Mouse (Mus musculus) kidney, embryonic 16.5 days (tissue): ENCODE data around the gene Lrrc75a. TPM values are rescaled to one million over a fixed set of nuclear protein-coding genes. Genes with fewer than 3 reads are reported as not detected.

ENCODE experiments used
- ATAC-seq: fragments of 200-750 bp; cut with Nextera tagmentation; 2 replicates; pipeline ENCODE4 v1.8.0; 2017; ENCODE audit warnings: moderate TSS enrichment; ENCODE audit not compliant: low FRiP score, low TSS enrichment
- H3K27ac ChIP-seq: fragments of 300-500 bp; sonication (generic); 2 replicates; pipeline ENCODE4 v1.5.1; 2014; ENCODE audit warnings: low read length
- H3K27me3 ChIP-seq: fragments of 300-500 bp; sonication (generic); 2 replicates; pipeline ENCODE4 v1.6.1; 2014; ENCODE audit warnings: low read length, control low read depth, mixed read lengths; ENCODE audit not compliant: insufficient read depth
- H3K36me3 ChIP-seq: fragments of 300-500 bp; sonication (generic); 2 replicates; pipeline ENCODE4 v1.6.1; 2014; ENCODE audit warnings: low read length, control low read depth, mixed read lengths; ENCODE audit not compliant: insufficient read depth
- H3K4me1 ChIP-seq: fragments of 300-500 bp; sonication (generic); 2 replicates; pipeline ENCODE4 v1.6.1; 2014; ENCODE audit warnings: low read length, control low read depth, mixed read lengths; ENCODE audit not compliant: insufficient read depth
- H3K4me2 ChIP-seq: fragments of 300-500 bp; sonication (generic); replicated peaks from 2 replicates; pipeline ENCODE4 v1.6.1; 2014; ENCODE audit warnings: low read depth, low read length
- H3K4me3 ChIP-seq: fragments of 300-500 bp; sonication (generic); 2 replicates; pipeline ENCODE4 v1.5.1; 2014; ENCODE audit warnings: mild to moderate bottlenecking, low read length
- H3K9ac ChIP-seq: fragments of 300-500 bp; sonication (generic); replicated peaks from 2 replicates; pipeline ENCODE4 v1.6.1; 2014; ENCODE audit warnings: low read length
- H3K9me3 ChIP-seq: fragments of 300-500 bp; sonication (generic); 2 replicates; pipeline ENCODE4 v1.6.1; 2016; ENCODE audit warnings: low read length, control low read depth
- WGBS: fragments of 180-500 bp; shearing (Covaris S2); extraction: QIAGEN DNeasy Blood & Tissue Kit; methylation state at CpG from one replicate; pipeline ENCODE4 v1.1.7; 2014; 5-methylcytosine and 5-hydroxymethylcytosine counted together
- polyA plus RNA-seq: library from polyadenylated mRNA; unstranded; fragments of >200 nt; fragmentation: Nextera tagmentation; extraction: Ambion mirVana; gene quantifications from 2 replicates; pipeline ENCODE4 v1.2.1, GENCODE M21; 2015

Gene Lrrc75a
- polyA plus RNA-seq, 1 experiment from 2014 or later = 15.6 TPM

DNA sequence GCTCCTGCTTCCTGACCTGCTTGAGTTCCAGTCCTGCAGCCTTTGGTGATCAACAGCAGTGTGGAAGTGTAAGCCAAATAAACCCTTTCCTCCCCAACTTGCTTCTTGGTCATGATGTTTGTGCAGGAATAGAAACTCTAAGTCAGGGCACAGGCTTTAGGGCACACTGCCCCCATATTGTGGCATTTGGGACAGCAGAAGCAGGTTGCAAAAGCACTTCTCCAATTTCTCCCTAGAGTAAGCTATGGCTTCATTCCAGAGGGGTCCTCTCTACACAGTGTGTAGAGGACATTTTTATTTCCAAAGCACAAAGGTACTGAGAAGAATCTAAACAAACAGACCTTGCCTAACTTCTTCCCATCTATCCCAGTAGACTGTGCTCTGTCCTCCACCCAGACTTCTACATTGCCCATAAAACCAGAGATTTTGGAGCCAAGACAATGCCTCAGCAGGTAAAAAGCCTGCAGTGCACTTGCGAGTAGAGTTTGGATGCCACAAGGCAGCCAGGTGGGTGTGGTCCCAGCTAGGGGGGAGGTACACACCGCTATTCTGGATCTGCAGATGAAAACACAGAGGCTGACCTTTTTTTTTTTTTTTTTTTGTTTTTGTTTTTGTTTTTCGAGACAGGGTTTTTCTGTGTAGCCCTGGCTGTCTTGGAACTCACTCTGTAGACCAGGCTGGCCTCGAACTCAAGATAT, 26.6 kb downstream of the Lrrc75a start:
- Histone ChIP-seq H3K9me3 (no peaks in the 10 kb centered on the region), H3K9ac (no peak overlapping the region), H3K4me3 (no peak overlapping the region), H3K27me3 (no peaks in the 10 kb centered on the region), H3K36me3 (peaks cover 13% of the 10 kb centered on the region; the same call in 1 of the 2 replicates), H3K4me2 (no peak overlapping the region), H3K4me1 (peaks cover 19% of the 10 kb centered on the region), H3K27ac (no peak overlapping the region)
- no peak for ATAC-seq
- 80% methylated on average over 4 of the region's 4 CpGs for WGBS

DNA sequence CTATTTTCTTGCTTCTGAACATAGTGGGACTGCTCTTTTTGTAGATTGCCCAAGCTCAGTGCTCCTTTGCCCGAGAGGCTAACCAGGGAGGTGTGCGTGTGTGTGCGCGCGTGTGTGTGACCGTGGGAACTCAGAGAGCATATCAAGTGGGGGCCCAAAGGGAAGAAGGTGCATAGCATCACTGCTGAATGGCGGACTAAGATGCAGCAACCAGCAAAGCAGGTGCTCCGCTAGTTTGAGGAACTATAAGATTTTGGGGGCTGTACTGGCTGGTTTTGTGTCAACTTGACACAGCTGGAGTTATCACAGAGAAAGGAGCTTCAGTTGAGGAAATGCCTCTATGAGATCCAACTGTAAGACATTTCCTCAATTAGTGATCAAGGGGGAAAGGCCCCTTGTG, 27.2 kb downstream of the Lrrc75a start:
- ATAC-seq = no peak
- H3K4me3 ChIP-seq = no peak overlapping the region
- no peaks in the 10 kb centered on the region for H3K27me3 ChIP-seq
- no peaks in the 10 kb centered on the region for H3K9me3 ChIP-seq
- peaks cover 14% of the 10 kb centered on the region; the same call in 1 of the 2 replicates for H3K36me3 ChIP-seq
- H3K4me1 ChIP-seq = peaks cover 19% of the 10 kb centered on the region
- H3K4me2 ChIP-seq = no peak overlapping the region
- 93% methylated on average over 8 of the region's 8 CpGs for WGBS
- H3K27ac ChIP-seq = no peak overlapping the region
- H3K9ac ChIP-seq = no peak overlapping the region

DNA sequence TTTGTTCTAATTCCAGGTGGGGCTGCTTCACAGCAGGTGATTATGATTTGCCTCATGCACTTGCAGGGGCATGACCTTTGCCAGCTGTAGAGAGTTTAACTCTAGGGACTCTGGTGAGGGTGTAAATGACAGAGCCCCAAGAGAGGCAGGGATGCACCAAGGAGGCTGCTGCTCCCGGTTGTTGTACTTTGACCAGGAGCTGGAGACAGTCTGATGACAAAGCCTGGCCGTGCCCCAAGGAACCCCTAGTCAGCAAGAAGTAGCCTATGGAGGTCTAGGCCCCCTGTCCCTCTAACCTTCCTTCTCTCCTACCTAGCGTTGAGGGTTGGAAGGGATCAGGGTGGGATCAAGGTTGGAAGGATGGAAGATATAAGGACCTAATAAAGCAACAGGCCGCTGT, 32.9 kb downstream of the Lrrc75a start:
- H3K27ac ChIP-seq = no peak overlapping the region
- no peak overlapping the region for H3K4me2 ChIP-seq
- no peak overlapping the region for H3K9ac ChIP-seq
- H3K27me3 ChIP-seq = no peaks in the 10 kb centered on the region
- no peaks in the 10 kb centered on the region for H3K9me3 ChIP-seq
- WGBS = 87% methylated on average over 4 of the region's 4 CpGs
- peaks cover 15% of the 10 kb centered on the region; the same call in 1 of the 2 replicates for H3K36me3 ChIP-seq
- no peak for ATAC-seq
- H3K4me3 ChIP-seq = no peak overlapping the region
- H3K4me1 ChIP-seq = peaks cover 12% of the 10 kb centered on the region

DNA sequence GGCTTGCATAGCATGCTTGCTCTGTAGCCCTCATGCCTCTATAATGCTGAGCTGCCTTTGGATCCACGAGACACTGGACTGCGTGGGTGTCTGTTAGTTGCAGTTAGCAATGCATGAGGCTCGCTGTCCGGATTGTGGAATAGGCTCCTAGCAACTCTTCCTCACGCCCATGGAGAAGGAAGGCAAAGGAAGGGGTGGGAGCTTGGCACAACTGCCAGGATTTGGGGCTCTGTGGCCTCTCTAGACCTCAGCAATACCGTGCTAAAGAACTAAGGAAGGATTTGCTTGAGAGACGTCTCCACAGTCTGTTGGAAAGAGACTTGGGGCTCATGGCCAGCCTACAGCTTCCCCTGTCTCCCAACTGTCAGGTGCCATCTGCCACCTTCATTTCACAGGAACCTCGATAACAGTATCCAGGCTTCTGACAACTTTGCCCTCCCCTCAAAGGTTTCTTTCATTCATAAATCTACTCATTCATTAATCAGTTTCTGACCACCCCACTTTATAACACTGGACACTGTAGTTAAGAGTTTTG, 33.4 kb downstream of the Lrrc75a start:
- H3K27me3 ChIP-seq = no peaks in the 10 kb centered on the region
- 79% methylated on average over 8 of the region's 8 CpGs for WGBS
- no peak overlapping the region for H3K4me2 ChIP-seq
- H3K27ac ChIP-seq = peak overlapping the region; percentile 61; the same call in 1 of the 2 replicates
- peaks cover 12% of the 10 kb centered on the region for H3K4me1 ChIP-seq
- no peak for ATAC-seq
- H3K9me3 ChIP-seq = no peaks in the 10 kb centered on the region
- peaks cover 20% of the 10 kb centered on the region for H3K36me3 ChIP-seq
- 0 out of 2 replicates have a peak overlapping the region, but pooled peaks have one; percentile 61 for H3K9ac ChIP-seq
- no peak overlapping the region for H3K4me3 ChIP-seq

DNA sequence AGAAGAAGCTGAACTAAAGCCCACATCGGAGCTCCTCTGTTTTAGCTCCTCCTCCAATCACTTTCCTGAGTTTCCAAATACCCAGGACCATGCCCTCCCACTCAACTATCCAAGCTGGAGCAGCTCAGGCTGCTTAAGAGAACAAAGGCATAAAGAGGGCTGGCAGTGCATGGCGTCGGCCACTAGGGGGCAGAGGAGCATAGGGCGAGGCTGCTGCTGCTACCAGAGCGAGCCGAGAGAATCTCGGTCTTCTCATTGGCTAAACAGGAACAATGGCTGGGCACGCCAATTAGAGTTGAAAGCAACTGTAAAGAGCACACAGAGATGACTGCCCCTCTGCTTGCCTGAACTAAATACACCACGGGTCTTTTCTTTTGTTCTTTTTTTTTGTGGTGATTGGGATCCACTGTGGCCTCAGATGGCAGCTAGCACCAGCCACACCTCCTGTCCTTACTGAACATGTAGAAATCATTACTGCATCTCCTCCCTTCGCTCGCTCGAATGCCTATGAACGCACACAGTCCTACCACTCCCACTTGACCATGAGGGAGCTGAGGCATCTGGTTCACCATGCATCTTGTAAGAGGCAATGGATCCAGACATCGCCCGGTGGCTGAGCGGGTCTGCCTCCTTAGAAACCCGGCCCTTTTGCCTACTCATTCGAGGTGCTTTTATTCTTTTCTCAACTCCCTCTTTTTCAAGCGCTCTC, 34.5 kb downstream of the Lrrc75a start:
- H3K27ac ChIP-seq = peak overlapping the region; percentile 61
- peaks cover 12% of the 10 kb centered on the region for H3K4me1 ChIP-seq
- no peaks in the 10 kb centered on the region for H3K27me3 ChIP-seq
- no peaks in the 10 kb centered on the region for H3K9me3 ChIP-seq
- ATAC-seq = peak; percentile 95
- H3K4me2 ChIP-seq = peak overlapping the region; percentile 47
- peak overlapping the region; percentile 62 for H3K9ac ChIP-seq
- peak overlapping the region; percentile 24 for H3K4me3 ChIP-seq
- peaks cover 21% of the 10 kb centered on the region for H3K36me3 ChIP-seq
- WGBS = 15% methylated on average over 19 of the region's 19 CpGs

DNA sequence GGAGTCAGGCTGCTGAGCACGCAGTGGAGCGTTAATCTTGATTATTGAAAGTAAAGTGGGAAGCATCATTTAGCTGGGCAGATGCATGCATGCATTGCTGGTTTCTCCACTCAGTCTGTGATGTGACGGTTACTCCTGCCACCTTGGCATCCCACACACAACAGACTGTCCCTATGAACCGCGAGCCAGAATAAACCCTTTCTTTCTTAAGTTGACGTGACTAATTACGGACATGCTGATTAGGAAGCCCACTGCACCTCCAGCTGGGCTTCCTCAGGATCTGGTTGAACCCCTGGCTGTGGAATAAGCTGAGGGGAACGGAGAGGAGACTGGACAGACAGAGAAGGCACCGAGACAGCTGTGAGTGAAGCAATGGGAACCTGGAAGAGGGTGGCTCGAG, 35.7 kb downstream of the Lrrc75a start:
- Histone ChIP-seq H3K4me2 (no peak overlapping the region), H3K27me3 (no peaks in the 10 kb centered on the region), H3K4me3 (no peak overlapping the region), H3K4me1 (peaks cover 12% of the 10 kb centered on the region), H3K36me3 (peaks cover 30% of the 10 kb centered on the region), H3K27ac (no peak overlapping the region), H3K9ac (no peak overlapping the region), H3K9me3 (no peaks in the 10 kb centered on the region)
- no peak for ATAC-seq
- WGBS = 85% methylated on average over 10 of the region's 10 CpGs

DNA sequence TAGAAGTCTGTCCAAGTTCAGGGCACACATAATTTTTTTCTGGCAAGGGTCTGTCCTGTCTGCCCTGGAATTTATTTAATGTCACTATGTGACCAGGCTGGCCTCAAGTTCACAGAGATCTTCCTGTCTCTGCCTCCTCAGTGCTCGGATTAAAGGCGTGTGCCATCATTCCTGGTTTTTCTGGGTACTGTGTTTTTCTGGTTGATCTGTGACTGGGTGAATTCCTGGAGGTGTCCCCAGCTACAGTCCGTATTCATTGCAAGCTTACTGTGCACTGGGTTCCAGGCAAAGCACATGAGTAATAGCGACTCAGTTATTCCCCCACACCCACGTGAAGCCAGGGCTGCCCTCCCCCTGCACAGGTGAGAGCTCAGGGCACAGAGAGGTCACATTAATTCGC, 38.0 kb downstream of the Lrrc75a start:
- 74% methylated on average over 6 of the region's 6 CpGs for WGBS
- H3K36me3 ChIP-seq = peaks cover 44% of the 10 kb centered on the region
- H3K27ac ChIP-seq = no peak overlapping the region
- no peaks in the 10 kb centered on the region for H3K9me3 ChIP-seq
- ATAC-seq = no peak
- H3K4me3 ChIP-seq = no peak overlapping the region
- H3K9ac ChIP-seq = no peak overlapping the region
- no peaks in the 10 kb centered on the region for H3K27me3 ChIP-seq
- no peak overlapping the region for H3K4me2 ChIP-seq
- H3K4me1 ChIP-seq = peaks cover 19% of the 10 kb centered on the region

- 84% methylated on average over 10 of the region's 10 CpGs for WGBS
- Histone ChIP-seq H3K4me1 (peaks cover 23% of the 10 kb centered on the region), H3K9me3 (no peaks in the 10 kb centered on the region), H3K4me2 (no peak overlapping the region), H3K36me3 (peaks cover 56% of the 10 kb centered on the region), H3K4me3 (no peak overlapping the region), H3K27ac (no peak overlapping the region), H3K27me3 (no peaks in the 10 kb centered on the region), H3K9ac (no peak overlapping the region)
- ATAC-seq = no peak
Observed at GRCm38 (mm10) chr11:62608826-62609675, 39.3 kb downstream of the Lrrc75a start.

GRCm38 (mm10) chr11:62607952-62608201, 40.4 kb downstream of the Lrrc75a start:
- Histone ChIP-seq H3K4me1 (peaks cover 21% of the 10 kb centered on the region), H3K4me3 (no peak overlapping the region), H3K27ac (no peak overlapping the region), H3K27me3 (no peaks in the 10 kb centered on the region), H3K36me3 (peaks cover 59% of the 10 kb centered on the region), H3K4me2 (no peak overlapping the region), H3K9ac (no peak overlapping the region), H3K9me3 (no peaks in the 10 kb centered on the region)
- 90% methylated on average over 1 of the region's 1 CpGs for WGBS
- no peak for ATAC-seq
